Mouse (Mus musculus): Measurements from ENCODE around the gene Rnf6. TPM values are rescaled to one million over a fixed set of nuclear protein-coding genes. Genes with fewer than 3 reads are reported as not detected.

Rnf6 gene
- polyA plus RNA-seq, 1 experiment from 2014 or later = 25.3 TPM

DNA sequence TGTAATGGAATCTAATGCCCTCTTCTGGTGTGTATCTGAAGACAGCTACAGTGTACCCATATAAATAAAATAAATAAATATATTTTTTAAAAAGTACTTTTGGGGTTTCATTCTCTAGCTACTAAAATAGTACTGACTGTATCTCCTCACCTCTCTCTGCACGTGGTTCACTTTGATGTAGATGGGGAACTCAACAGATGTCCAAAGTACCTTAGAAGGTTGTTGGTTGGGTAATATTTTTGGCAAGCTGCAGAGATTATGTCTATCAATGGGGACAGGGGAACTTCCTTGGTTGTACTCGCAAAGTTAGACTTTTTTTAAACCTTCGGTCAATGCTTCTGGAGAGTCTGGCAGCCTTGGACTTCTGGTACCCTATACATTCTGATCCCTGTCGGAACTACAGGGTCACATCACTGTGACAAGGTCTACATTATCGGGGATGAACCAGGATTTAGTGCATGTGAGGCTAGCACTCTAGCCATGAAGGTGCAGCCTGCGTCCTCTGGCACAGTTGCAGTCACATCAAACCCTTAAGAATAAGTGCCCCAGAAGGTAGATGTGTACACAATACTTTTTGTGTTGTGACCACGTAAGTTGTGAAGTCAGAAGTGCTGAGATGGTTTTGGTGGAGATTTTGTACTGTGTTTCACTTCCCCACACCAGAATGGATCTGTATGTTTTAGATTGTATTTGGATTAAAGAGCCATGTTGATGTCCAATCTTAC lies 24.5 kb upstream of the Rnf6 start:
- H3K4me1 ChIP-seq = peaks cover 98% of the 10 kb centered on the region
- H3K27me3 ChIP-seq (replicated peaks) = no peaks in the 10 kb centered on the region
- no peaks in the 10 kb centered on the region for H3K9me3 ChIP-seq (replicated peaks)
- ATAC-seq = no peak
- no peak overlapping the region for H3K4me3 ChIP-seq
- H3K27ac ChIP-seq = peak overlapping the region; percentile 66
- peaks cover 17% of the 10 kb centered on the region for H3K36me3 ChIP-seq
- 76% methylated on average over 7 of the region's 7 CpGs for WGBS (ENCODE audit: insufficient replicate concordance)
- peak overlapping the region; percentile 20; the same call in 1 of the 2 replicates for H3K4me2 ChIP-seq
- H3K9ac ChIP-seq = no peak overlapping the region

DNA sequence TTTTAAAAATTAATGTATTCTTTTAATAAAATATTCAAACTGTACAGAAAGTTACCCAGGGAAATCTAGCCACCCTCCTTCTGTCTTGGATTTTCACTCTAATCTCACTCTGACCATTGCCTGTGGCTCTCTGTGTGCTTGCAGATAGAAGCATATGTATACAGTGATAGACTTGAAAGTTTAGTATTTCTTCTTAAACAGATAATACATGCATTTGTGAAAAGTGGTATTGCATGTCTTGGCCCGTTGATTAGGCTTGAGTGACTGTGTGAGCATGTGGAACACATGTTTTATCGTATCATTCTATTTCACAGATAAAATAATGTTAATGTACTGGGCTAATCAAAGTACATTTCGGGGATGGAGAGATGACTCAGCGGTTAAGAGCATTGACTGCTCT lies 23.8 kb upstream of the Rnf6 start:
- Histone ChIP-seq H3K9me3 (replicated peaks) (no peaks in the 10 kb centered on the region), H3K9ac (no peak overlapping the region), H3K27ac (peak overlapping the region; percentile 66), H3K4me2 (no peak overlapping the region), H3K36me3 (peaks cover 17% of the 10 kb centered on the region), H3K4me3 (no peak overlapping the region), H3K4me1 (peaks cover 98% of the 10 kb centered on the region), H3K27me3 (replicated peaks) (no peaks in the 10 kb centered on the region)
- 46% methylated on average over 4 of the region's 4 CpGs for WGBS (ENCODE audit: insufficient replicate concordance)
- ATAC-seq = peak; percentile 84

GRCm38 (mm10) chr5:146241202-146241601 lies 19.8 kb upstream of the Rnf6 start:
- H3K9me3 ChIP-seq (replicated peaks) = no peaks in the 10 kb centered on the region
- H3K4me2 ChIP-seq = no peak overlapping the region
- peaks cover 39% of the 10 kb centered on the region for H3K36me3 ChIP-seq
- 82% methylated on average over 3 of the region's 3 CpGs for WGBS (ENCODE audit: insufficient replicate concordance)
- no peak overlapping the region for H3K4me3 ChIP-seq
- peaks cover 99% of the 10 kb centered on the region for H3K4me1 ChIP-seq
- ATAC-seq = no peak
- no peaks in the 10 kb centered on the region for H3K27me3 ChIP-seq (replicated peaks)
- no peak overlapping the region for H3K9ac ChIP-seq
- no peak overlapping the region for H3K27ac ChIP-seq

DNA sequence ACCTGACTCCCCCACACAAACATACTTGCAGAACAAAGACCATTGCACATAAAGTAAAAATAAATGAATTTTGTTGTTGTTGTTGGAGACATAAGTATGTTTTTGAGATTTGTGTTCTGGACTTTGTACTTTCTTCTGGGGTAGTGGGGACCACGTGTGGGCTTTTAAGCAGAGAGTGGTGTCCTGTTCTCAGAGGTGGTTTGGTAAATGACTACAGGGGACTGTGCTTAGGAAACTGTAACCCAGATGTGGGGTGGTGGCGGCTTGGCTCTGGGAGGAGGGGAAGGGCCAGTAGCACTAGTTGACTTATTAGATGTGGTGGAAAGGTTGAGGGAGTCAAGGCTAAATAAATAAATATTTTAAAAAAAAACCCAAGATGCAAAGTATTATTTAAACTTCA lies 19.4 kb upstream of the Rnf6 start:
- ATAC-seq = no peak
- Histone ChIP-seq H3K27me3 (replicated peaks) (no peaks in the 10 kb centered on the region), H3K4me3 (no peak overlapping the region), H3K27ac (no peak overlapping the region), H3K36me3 (peaks cover 39% of the 10 kb centered on the region), H3K4me2 (no peak overlapping the region), H3K4me1 (peaks cover 99% of the 10 kb centered on the region), H3K9ac (no peak overlapping the region), H3K9me3 (replicated peaks) (no peaks in the 10 kb centered on the region)
- 78% methylated on average over 2 of the region's 2 CpGs for WGBS (ENCODE audit: insufficient replicate concordance)

DNA sequence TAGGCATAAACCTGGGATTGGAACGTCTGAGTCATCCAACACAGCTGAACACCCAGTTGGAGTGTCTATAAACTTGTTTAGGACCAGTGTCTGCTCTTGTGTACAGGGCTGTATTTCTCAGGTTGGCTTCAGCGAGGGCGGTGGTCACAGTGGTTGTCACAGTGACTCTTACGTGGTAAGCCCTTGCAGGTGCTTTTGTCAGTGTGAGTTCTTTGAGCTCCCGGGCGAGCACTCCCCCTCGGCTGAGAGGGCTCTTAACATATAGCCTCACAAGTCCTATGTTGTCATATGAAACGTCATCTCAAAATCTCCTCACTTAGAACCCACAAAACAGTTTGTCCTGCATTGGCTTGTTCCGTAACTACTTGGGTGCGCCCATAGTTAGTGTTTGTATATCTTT lies 16.9 kb upstream of the Rnf6 start:
- no peak for ATAC-seq
- Histone ChIP-seq H3K4me2 (no peak overlapping the region), H3K9ac (no peak overlapping the region), H3K4me3 (no peak overlapping the region), H3K27ac (no peak overlapping the region), H3K9me3 (replicated peaks) (no peaks in the 10 kb centered on the region), H3K27me3 (replicated peaks) (no peaks in the 10 kb centered on the region), H3K36me3 (peaks cover 45% of the 10 kb centered on the region), H3K4me1 (peaks cover 97% of the 10 kb centered on the region)
- 88% methylated on average over 10 of the region's 10 CpGs for whole genome bisulfite sequencing (ENCODE audit: insufficient replicate concordance)

DNA sequence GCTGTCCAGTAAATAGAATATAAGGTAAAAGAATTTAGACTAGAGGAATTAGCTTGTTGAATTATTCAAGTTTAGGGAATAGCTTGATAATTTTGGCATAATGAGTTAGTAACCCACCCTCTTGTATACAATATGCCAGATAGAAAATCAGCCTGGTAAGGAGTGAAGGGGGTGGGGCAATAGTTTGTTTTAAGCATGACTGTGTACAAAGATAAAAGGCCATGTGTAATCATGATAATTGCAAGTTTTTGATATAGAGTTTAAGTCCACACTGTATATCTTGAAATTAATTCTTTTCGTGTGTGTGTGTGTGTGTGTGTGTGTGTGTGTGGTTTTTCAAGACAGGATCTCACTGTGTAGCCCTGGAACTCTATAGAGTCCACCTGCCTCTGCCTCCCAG lies 13.0 kb upstream of the Rnf6 start:
- Histone ChIP-seq H3K9ac (peak overlapping the region; percentile 46), H3K9me3 (replicated peaks) (no peaks in the 10 kb centered on the region), H3K4me1 (peaks cover 77% of the 10 kb centered on the region), H3K4me3 (peak overlapping the region; percentile 32), H3K36me3 (peaks cover 38% of the 10 kb centered on the region), H3K27ac (peak overlapping the region; percentile 68; the same call in 1 of the 2 replicates), H3K4me2 (peak overlapping the region; percentile 79), H3K27me3 (replicated peaks) (no peaks in the 10 kb centered on the region)
- peak; percentile 41 for ATAC-seq
- 30% methylated on average over 1 of the region's 1 CpGs for WGBS (ENCODE audit: insufficient replicate concordance)

DNA sequence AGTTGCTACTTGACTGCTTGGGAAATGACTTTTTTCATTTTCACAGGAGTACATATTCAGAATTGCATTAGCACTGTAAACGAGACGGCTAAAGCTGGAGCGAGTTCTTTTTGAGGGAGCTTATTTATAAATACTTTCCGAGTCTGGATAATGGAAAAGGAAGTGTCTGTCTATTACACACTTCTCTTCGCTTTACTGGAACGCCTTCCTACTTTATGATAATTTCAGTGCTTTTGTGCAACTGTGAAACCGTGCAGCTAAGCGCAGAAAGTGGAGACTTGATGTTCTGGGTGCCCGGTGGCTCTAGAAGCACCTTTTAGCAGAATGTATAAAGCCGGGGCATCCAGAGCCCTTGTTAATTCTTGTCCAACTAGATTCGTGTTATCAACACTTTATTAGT lies 11.5 kb upstream of the Rnf6 start:
- no peaks in the 10 kb centered on the region for H3K27me3 ChIP-seq (replicated peaks)
- no peaks in the 10 kb centered on the region for H3K9me3 ChIP-seq (replicated peaks)
- H3K9ac ChIP-seq = peak overlapping the region; percentile 88
- H3K27ac ChIP-seq = peak overlapping the region; percentile 66
- ATAC-seq = no peak
- peaks cover 22% of the 10 kb centered on the region for H3K36me3 ChIP-seq
- H3K4me2 ChIP-seq = peak overlapping the region; percentile 79
- WGBS (ENCODE audit: insufficient replicate concordance) = 55% methylated on average over 11 of the region's 11 CpGs
- H3K4me1 ChIP-seq = peaks cover 61% of the 10 kb centered on the region
- peak overlapping the region; percentile 79 for H3K4me3 ChIP-seq

GRCm38 (mm10) chr5:146232056-146232675 lies 10.8 kb upstream of the Rnf6 start:
- Histone ChIP-seq H3K4me2 (peak overlapping the region; percentile 79), H3K27ac (peak overlapping the region; percentile 99), H3K36me3 (peaks cover 16% of the 10 kb centered on the region), H3K9ac (peak overlapping the region; percentile 88), H3K27me3 (replicated peaks) (no peaks in the 10 kb centered on the region), H3K9me3 (replicated peaks) (no peaks in the 10 kb centered on the region), H3K4me1 (peaks cover 55% of the 10 kb centered on the region), H3K4me3 (peak overlapping the region; percentile 79)
- WGBS (ENCODE audit: insufficient replicate concordance) = 32% methylated on average over 6 of the region's 6 CpGs
- ATAC-seq = no peak

DNA sequence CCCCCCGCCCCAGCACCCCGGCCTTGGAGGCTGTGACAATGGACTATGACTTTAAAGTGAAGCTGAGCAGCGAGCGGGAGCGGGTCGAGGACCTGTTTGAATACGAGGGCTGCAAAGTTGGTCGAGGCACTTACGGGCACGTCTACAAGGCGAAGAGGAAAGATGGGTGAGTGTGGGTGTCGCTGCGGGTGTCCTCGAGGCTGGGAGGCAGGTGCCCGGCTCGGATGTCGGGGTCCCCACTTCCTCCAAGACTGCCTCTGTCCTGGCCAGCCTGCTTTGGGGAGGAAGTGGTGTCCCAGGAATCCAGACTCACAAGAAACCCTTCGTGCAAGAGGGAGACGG lies 10.3 kb upstream of the Rnf6 start:
- no peaks in the 10 kb centered on the region for H3K9me3 ChIP-seq (replicated peaks)
- H3K9ac ChIP-seq = peak overlapping the region; percentile 88
- peak overlapping the region; percentile 99 for H3K27ac ChIP-seq
- peaks cover 50% of the 10 kb centered on the region for H3K4me1 ChIP-seq
- peak overlapping the region; percentile 79 for H3K4me3 ChIP-seq
- whole genome bisulfite sequencing (ENCODE audit: insufficient replicate concordance) = 2% methylated on average over 19 of the region's 19 CpGs
- H3K36me3 ChIP-seq = peaks cover 12% of the 10 kb centered on the region; the same call in 1 of the 2 replicates
- peak; percentile 42 for ATAC-seq
- H3K4me2 ChIP-seq = peak overlapping the region; percentile 79
- no peaks in the 10 kb centered on the region for H3K27me3 ChIP-seq (replicated peaks)

DNA sequence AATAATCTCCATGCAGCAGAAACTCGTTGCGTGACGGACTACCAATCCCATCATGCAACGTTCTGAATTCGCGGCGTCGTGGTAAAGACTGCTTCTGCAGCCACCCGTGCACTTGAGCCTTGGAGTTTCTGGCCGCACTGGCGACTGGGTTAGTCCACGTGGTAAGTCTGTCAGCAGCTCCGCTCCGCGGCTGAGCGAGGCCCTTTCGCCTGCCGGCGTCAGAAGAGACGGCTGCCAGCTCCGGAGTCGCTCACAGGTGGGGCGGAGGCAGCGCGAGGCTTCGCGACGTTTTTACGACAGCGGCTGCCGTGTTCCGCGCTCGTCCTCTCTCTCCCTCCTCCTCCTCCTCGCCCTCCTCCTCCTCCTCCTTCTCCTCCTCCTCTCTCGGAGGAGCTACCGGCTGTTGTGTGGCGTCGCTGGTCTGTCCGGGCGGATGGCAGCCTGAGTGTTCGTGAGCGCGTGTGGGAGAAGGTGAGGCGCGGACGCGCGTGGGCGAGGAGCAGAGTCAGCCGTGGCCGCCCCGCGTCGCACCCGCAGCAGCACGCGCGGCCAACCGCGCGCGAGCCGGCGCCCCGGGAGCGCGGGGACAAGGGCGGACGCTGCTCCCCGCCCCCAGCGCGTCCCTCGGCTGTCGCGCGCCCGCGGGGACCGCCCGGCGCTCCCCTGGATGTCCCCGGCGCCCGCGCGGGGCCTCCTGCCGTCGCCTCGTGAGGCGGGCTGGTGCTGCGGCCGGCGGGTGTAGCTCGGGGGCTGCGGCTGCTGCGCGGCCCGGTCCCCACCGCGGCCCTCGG lies 9.7 kb upstream of the Rnf6 start, which contains the start of gene Cdk8:
Gene Cdk8 (plus strand): TSS at position 367 of the 791 bp plus-strand sequence.
- Histone ChIP-seq H3K4me3 (peak within 1 kb of the TSS; percentile 79), H3K4me2 (peak within 1 kb of the TSS; percentile 79), H3K9ac (peak within 1 kb of the TSS; percentile 88), H3K27ac (peak within 1 kb of the TSS; percentile 99), H3K4me1 (peaks cover 44% of the 10 kb centered on the region), H3K36me3 (peaks cover 7% of the 10 kb centered on the region; the same call in 1 of the 2 replicates), H3K9me3 (replicated peaks) (no peaks in the 10 kb centered on the region), H3K27me3 (replicated peaks) (no peaks in the 10 kb centered on the region)
- ATAC-seq = peak; percentile 89
- under 1% methylated on average over 93 of the region's 102 CpGs for WGBS (ENCODE audit: insufficient replicate concordance)

GRCm38 (mm10) chr5:146229869-146230650 lies 8.7 kb upstream of the Rnf6 start:
- no peak for ATAC-seq

More at GRCm38 (mm10) chr5:146229869-146230650, 8.7 kb upstream of the Rnf6 start:
- Histone ChIP-seq H3K27ac (peak overlapping the region; percentile 99), H3K9me3 (replicated peaks) (no peaks in the 10 kb centered on the region), H3K9ac (peak overlapping the region; percentile 88), H3K4me3 (peak overlapping the region; percentile 79), H3K4me1 (peaks cover 34% of the 10 kb centered on the region), H3K36me3 (no peaks in the 10 kb centered on the region), H3K4me2 (peak overlapping the region; percentile 79), H3K27me3 (replicated peaks) (no peaks in the 10 kb centered on the region)
- WGBS (ENCODE audit: insufficient replicate concordance) = 52% methylated on average over 17 of the region's 17 CpGs

Measured in liver, embryonic 12.5 days (tissue).